Mouse (Mus musculus): ENCODE measurements at regions not wholly inside any gene's neighbourhood (a gene's known extent, or its start where the extent isn't known, plus 50 kb on each side); places are given as distances from the start of the nearest gene placed in this dataset.

- no peak overlapping the region for H3K4me2 ChIP-seq
- no peak for ATAC-seq (ENCODE audit: insufficient number of reproducible peaks, insufficient read depth, low FRiP score, low TSS enrichment, low read depth)
- H3K27ac ChIP-seq, result no peak overlapping the region
- no peaks in the 10 kb centered on the region for H3K9me3 ChIP-seq
- H3K9ac ChIP-seq (replicated peaks), result no peak overlapping the region
- H3K4me3 ChIP-seq (replicated peaks), result no peak overlapping the region
- H3K36me3 ChIP-seq, result no peaks in the 10 kb centered on the region
- H3K27me3 ChIP-seq, result no peaks in the 10 kb centered on the region
- 65% methylated on average over 4 of the region's 4 CpGs for WGBS
- H3K4me1 ChIP-seq (replicated peaks), result 0 out of 2 replicates have a peak, but pooled peaks cover under 1% of the 10 kb centered on the region
These were observed 109.1 kb upstream of the Sel1l start for GRCm38 (mm10) chr12:91958086-91958485.

GRCm38 (mm10) chr12:91956411-91956810 lies 107.5 kb upstream of the Sel1l start:
- no peak overlapping the region for H3K9ac ChIP-seq (replicated peaks)
- no peaks in the 10 kb centered on the region for H3K9me3 ChIP-seq
- H3K27ac ChIP-seq, result no peak overlapping the region
- no peaks in the 10 kb centered on the region for H3K4me1 ChIP-seq (replicated peaks)
- H3K4me2 ChIP-seq, result no peak overlapping the region
- no peak overlapping the region for H3K4me3 ChIP-seq (replicated peaks)
- ATAC-seq (ENCODE audit: insufficient number of reproducible peaks, insufficient read depth, low FRiP score, low TSS enrichment, low read depth), result no peak
- no peaks in the 10 kb centered on the region for H3K36me3 ChIP-seq
- no peaks in the 10 kb centered on the region for H3K27me3 ChIP-seq
- 82% methylated on average over 3 of the region's 3 CpGs for WGBS

GRCm38 (mm10) chr12:91948602-91949167 lies 99.7 kb upstream of the Sel1l start:
- no peak overlapping the region for H3K9ac ChIP-seq (replicated peaks)
- H3K9me3 ChIP-seq, result no peaks in the 10 kb centered on the region
- H3K4me3 ChIP-seq (replicated peaks), result no peak overlapping the region
- ATAC-seq (ENCODE audit: insufficient number of reproducible peaks, insufficient read depth, low FRiP score, low TSS enrichment, low read depth), result peak; percentile 73; the same call in 1 of the 2 replicates
- H3K27ac ChIP-seq, result no peak overlapping the region
- no peaks in the 10 kb centered on the region for H3K27me3 ChIP-seq
- 33% methylated on average over 8 of the region's 8 CpGs for WGBS
- no peaks in the 10 kb centered on the region for H3K36me3 ChIP-seq
- no peak overlapping the region for H3K4me2 ChIP-seq
- H3K4me1 ChIP-seq (replicated peaks), result peaks cover 21% of the 10 kb centered on the region

- ATAC-seq (ENCODE audit: insufficient number of reproducible peaks, insufficient read depth, low FRiP score, low TSS enrichment, low read depth), result no peak; the same call in 1 of the 2 replicates
- Histone ChIP-seq H3K4me2 (no peak overlapping the region), H3K36me3 (no peaks in the 10 kb centered on the region), H3K9ac (replicated peaks) (no peak overlapping the region), H3K4me1 (replicated peaks) (peaks cover 21% of the 10 kb centered on the region), H3K4me3 (replicated peaks) (no peak overlapping the region), H3K9me3 (no peaks in the 10 kb centered on the region), H3K27me3 (no peaks in the 10 kb centered on the region), H3K27ac (no peak overlapping the region)
- WGBS, result 68% methylated on average over 3 of the region's 3 CpGs
These were observed 99.0 kb upstream of the Sel1l start for GRCm38 (mm10) chr12:91947998-91948397.

- Histone ChIP-seq H3K9me3 (no peaks in the 10 kb centered on the region), H3K27me3 (no peaks in the 10 kb centered on the region), H3K4me1 (replicated peaks) (peaks cover 21% of the 10 kb centered on the region), H3K27ac (no peak overlapping the region), H3K36me3 (no peaks in the 10 kb centered on the region), H3K9ac (replicated peaks) (no peak overlapping the region), H3K4me3 (replicated peaks) (no peak overlapping the region), H3K4me2 (no peak overlapping the region)
- no peak for ATAC-seq (ENCODE audit: insufficient number of reproducible peaks, insufficient read depth, low FRiP score, low TSS enrichment, low read depth)
- 78% methylated on average over 3 of the region's 3 CpGs for WGBS
These were observed 97.6 kb upstream of the Sel1l start for GRCm38 (mm10) chr12:91946541-91946940.

GRCm38 (mm10) chr12:91932490-91933361 lies 83.8 kb upstream of the Sel1l start:
- no peak for ATAC-seq (ENCODE audit: insufficient number of reproducible peaks, insufficient read depth, low FRiP score, low TSS enrichment, low read depth)
- Histone ChIP-seq H3K4me2 (no peak overlapping the region), H3K4me1 (replicated peaks) (peaks cover 13% of the 10 kb centered on the region; the same call in 1 of the 2 replicates), H3K27me3 (peaks cover 2% of the 10 kb centered on the region; the same call in 1 of the 2 replicates), H3K36me3 (no peaks in the 10 kb centered on the region), H3K4me3 (replicated peaks) (no peak overlapping the region), H3K9ac (replicated peaks) (no peak overlapping the region), H3K9me3 (no peaks in the 10 kb centered on the region), H3K27ac (no peak overlapping the region)
- WGBS, result 50% methylated on average over 7 of the region's 7 CpGs

- H3K9ac ChIP-seq (replicated peaks), result no peak overlapping the region
- H3K4me1 ChIP-seq (replicated peaks), result peaks cover 13% of the 10 kb centered on the region; the same call in 1 of the 2 replicates
- H3K27ac ChIP-seq, result no peak overlapping the region
- no peak for ATAC-seq (ENCODE audit: insufficient number of reproducible peaks, insufficient read depth, low FRiP score, low TSS enrichment, low read depth)
- no peak overlapping the region for H3K4me2 ChIP-seq
- H3K36me3 ChIP-seq, result no peaks in the 10 kb centered on the region
- peaks cover 2% of the 10 kb centered on the region; the same call in 1 of the 2 replicates for H3K27me3 ChIP-seq
- 79% methylated on average over 6 of the region's 6 CpGs for WGBS
- no peaks in the 10 kb centered on the region for H3K9me3 ChIP-seq
- no peak overlapping the region for H3K4me3 ChIP-seq (replicated peaks)
These were observed 82.6 kb upstream of the Sel1l start for GRCm38 (mm10) chr12:91931586-91931985.

- no peak overlapping the region for H3K4me2 ChIP-seq
- H3K9me3 ChIP-seq, result no peaks in the 10 kb centered on the region
- no peak for ATAC-seq (ENCODE audit: insufficient number of reproducible peaks, insufficient read depth, low FRiP score, low TSS enrichment, low read depth)
- no peak overlapping the region for H3K4me3 ChIP-seq (replicated peaks)
- H3K9ac ChIP-seq (replicated peaks), result no peak overlapping the region
- peaks cover 2% of the 10 kb centered on the region; the same call in 1 of the 2 replicates for H3K27me3 ChIP-seq
- 67% methylated on average over 7 of the region's 7 CpGs for WGBS
- peaks cover 13% of the 10 kb centered on the region; the same call in 1 of the 2 replicates for H3K4me1 ChIP-seq (replicated peaks)
- H3K27ac ChIP-seq, result no peak overlapping the region
- H3K36me3 ChIP-seq, result no peaks in the 10 kb centered on the region
These were observed 80.6 kb upstream of the Sel1l start for GRCm38 (mm10) chr12:91929386-91930054.

GRCm38 (mm10) chr12:91927576-91927975 lies 78.6 kb upstream of the Sel1l start:
- no peak overlapping the region for H3K9ac ChIP-seq (replicated peaks)
- WGBS, result 83% methylated on average over 6 of the region's 6 CpGs

GRCm38 (mm10) chr12:91915486-91915885 lies 66.5 kb upstream of the Sel1l start:
- Histone ChIP-seq H3K27ac (no peak overlapping the region), H3K4me2 (no peak overlapping the region), H3K4me1 (replicated peaks) (no peaks in the 10 kb centered on the region), H3K27me3 (no peaks in the 10 kb centered on the region), H3K9me3 (no peaks in the 10 kb centered on the region), H3K4me3 (replicated peaks) (no peak overlapping the region), H3K36me3 (no peaks in the 10 kb centered on the region), H3K9ac (replicated peaks) (no peak overlapping the region)
- WGBS, result 82% methylated on average over 3 of the region's 3 CpGs
- no peak for ATAC-seq (ENCODE audit: insufficient number of reproducible peaks, insufficient read depth, low FRiP score, low TSS enrichment, low read depth)

More at GRCm38 (mm10) chr12:91927576-91927975, 78.6 kb upstream of the Sel1l start:
- Histone ChIP-seq H3K27me3 (peaks cover 2% of the 10 kb centered on the region; the same call in 1 of the 2 replicates), H3K9me3 (no peaks in the 10 kb centered on the region), H3K4me3 (replicated peaks) (no peak overlapping the region), H3K4me2 (no peak overlapping the region), H3K36me3 (no peaks in the 10 kb centered on the region), H3K27ac (no peak overlapping the region), H3K4me1 (replicated peaks) (peaks cover 14% of the 10 kb centered on the region)
- no peak for ATAC-seq (ENCODE audit: insufficient number of reproducible peaks, insufficient read depth, low FRiP score, low TSS enrichment, low read depth)

- Histone ChIP-seq H3K36me3 (no peaks in the 10 kb centered on the region), H3K4me2 (no peak overlapping the region), H3K27me3 (no peaks in the 10 kb centered on the region), H3K9ac (replicated peaks) (no peak overlapping the region), H3K4me3 (replicated peaks) (no peak overlapping the region), H3K9me3 (0 out of 2 replicates have a peak, but pooled peaks cover 6% of the 10 kb centered on the region), H3K4me1 (replicated peaks) (no peaks in the 10 kb centered on the region), H3K27ac (no peak overlapping the region)
- no peak for ATAC-seq (ENCODE audit: insufficient number of reproducible peaks, insufficient read depth, low FRiP score, low TSS enrichment, low read depth)
- WGBS, result 36% methylated on average over 8 of the region's 8 CpGs
These were observed 61.6 kb upstream of the Sel1l start for GRCm38 (mm10) chr12:91910529-91910928.
